Mouse (Mus musculus) lung, embryonic 14.5 days (tissue): ENCODE results near the gene Gm8909. TPM values are rescaled to one million over a fixed set of nuclear protein-coding genes. Genes with fewer than 3 reads are reported as not detected.
"Not testable (repeated sequence)": the region's sequence is repeated elsewhere in the genome, so short reads cannot be mapped to it uniquely, and the experiment has no call there.

ENCODE experiments used
- ATAC-seq: fragments of 200-750 bp; cut with Nextera tagmentation; 2 replicates; pipeline ENCODE4 v1.8.0; 2017; ENCODE audit warnings: mild to moderate bottlenecking, moderate TSS enrichment, moderate library complexity; ENCODE audit not compliant: insufficient read depth
- DNase-seq: peaks from one replicate; pipeline ENCODE4 v3.0.0-alpha.2; 2015
- H3K27ac ChIP-seq: fragments of 300-500 bp; sonication (generic); 2 replicates; pipeline ENCODE4 v1.5.1; 2014; ENCODE audit warnings: low read depth, mild to moderate bottlenecking, moderate library complexity
- H3K27me3 ChIP-seq: fragments of 300-500 bp; sonication (generic); 2 replicates; pipeline ENCODE4 v1.6.1; 2014; ENCODE audit warnings: low read length, control low read depth; ENCODE audit not compliant: insufficient read depth
- H3K36me3 ChIP-seq: fragments of 300-500 bp; sonication (generic); 2 replicates; pipeline ENCODE4 v1.6.1; 2014; ENCODE audit warnings: control low read depth; ENCODE audit not compliant: insufficient read depth
- H3K4me1 ChIP-seq: fragments of 300-500 bp; sonication (generic); 2 replicates; pipeline ENCODE4 v1.6.1; 2014; ENCODE audit warnings: antibody characterized with exemption, control low read depth; ENCODE audit not compliant: insufficient read depth
- H3K4me2 ChIP-seq: fragments of 300-500 bp; sonication (generic); 2 replicates; pipeline ENCODE4 v1.6.1; 2014; ENCODE audit warnings: mild to moderate bottlenecking
- H3K4me3 ChIP-seq: fragments of 300-500 bp; sonication (generic); 2 replicates; pipeline ENCODE4 v1.5.1; 2014; ENCODE audit warnings: low read depth, low read length
- H3K9ac ChIP-seq: fragments of 300-500 bp; sonication (generic); 2 replicates; pipeline ENCODE4 v1.6.1; 2014
- H3K9me3 ChIP-seq: fragments of 300-500 bp; sonication (generic); 2 replicates; pipeline ENCODE4 v1.6.1; 2016; ENCODE audit warnings: low read depth, low read length, control low read depth
- CTCF ChIP-seq: IDR thresholded peaks from 2 replicates; pipeline ENCODE4 v1.5.1; 2016; ENCODE audit warnings: antibody characterized with exemption, low read depth
- WGBS: fragments of 180-500 bp; shearing (Covaris S2); extraction: QIAGEN DNeasy Blood & Tissue Kit; methylation state at CpG from one replicate; pipeline ENCODE4 v1.1.7; 2014; 5-methylcytosine and 5-hydroxymethylcytosine counted together
- polyA plus RNA-seq: library from polyadenylated mRNA; unstranded; fragments of >200 nt; fragmentation: Nextera tagmentation; extraction: Ambion mirVana; gene quantifications from 2 replicates; pipeline ENCODE4 v1.2.1, GENCODE M21; 2014

Gene Gm8909
- polyA plus RNA-seq, 1 experiment from 2014 or later, result 51.4 TPM

- Histone ChIP-seq H3K9me3 (no peaks in the 10 kb centered on the region), H3K27ac (no peak overlapping the region), H3K4me1 (no peaks in the 10 kb centered on the region), H3K36me3 (no peaks in the 10 kb centered on the region), H3K9ac (no peak overlapping the region), H3K27me3 (no peaks in the 10 kb centered on the region), H3K4me3 (no peak overlapping the region), H3K4me2 (no peak overlapping the region)
- TF ChIP-seq CTCF, result 0 out of 2 replicates have a peak, but pooled peaks have one; percentile 25
- DNase-seq, result no peak
- WGBS, result 64% methylated on average over 5 of the region's 5 CpGs
- no peak for ATAC-seq
Observed at GRCm38 (mm10) chr17:36131516-36132265, 36.6 kb downstream of the Gm8909 start.

- not testable (repeated sequence) for H3K4me3 ChIP-seq, H3K27ac ChIP-seq, H3K27me3 ChIP-seq, H3K9ac ChIP-seq, H3K4me1 ChIP-seq, H3K36me3 ChIP-seq, H3K9me3 ChIP-seq, ATAC-seq
- WGBS, result 14% methylated on average over 24 of the region's 28 CpGs
- H3K4me2 ChIP-seq, result peak within 1 kb of the TSS; percentile 23; the same call in 1 of the 2 replicates
- peak; percentile 19 for DNase-seq
Observed at GRCm38 (mm10) chr17:36128968-36129817, 39.1 kb downstream of the Gm8909 start, which contains the start of gene Gm7030. Gene Gm7030 (minus strand): TSS chr17:36129425.

- H3K9ac ChIP-seq, DNase-seq, H3K4me1 ChIP-seq, H3K9me3 ChIP-seq, H3K36me3 ChIP-seq, H3K4me3 ChIP-seq, H3K27me3 ChIP-seq, H3K27ac ChIP-seq, H3K4me2 ChIP-seq, ATAC-seq: not testable (repeated sequence)
- 59% methylated on average over 10 of the region's 13 CpGs for WGBS
Observed at GRCm38 (mm10) chr17:36128525-36128924, 39.8 kb downstream of the Gm8909 start.

- not testable (repeated sequence) for H3K9me3 ChIP-seq, H3K4me3 ChIP-seq, H3K27me3 ChIP-seq, H3K9ac ChIP-seq, H3K36me3 ChIP-seq, H3K27ac ChIP-seq, H3K4me1 ChIP-seq, DNase-seq, ATAC-seq, H3K4me2 ChIP-seq
- 45% methylated on average over 3 of the region's 3 CpGs for WGBS
Observed at GRCm38 (mm10) chr17:36124111-36124510, 44.2 kb downstream of the Gm8909 start.

- not testable (repeated sequence) for H3K9ac ChIP-seq, H3K36me3 ChIP-seq, H3K27ac ChIP-seq, H3K4me1 ChIP-seq, H3K27me3 ChIP-seq, H3K9me3 ChIP-seq
- peak; percentile 79; the same call in 1 of the 2 replicates for ATAC-seq
- 4% methylated on average over 8 of the region's 8 CpGs for WGBS
- Histone ChIP-seq H3K4me3 (0 out of 2 replicates have a peak within 1 kb of the TSS, but pooled peaks have one; percentile 4), H3K4me2 (peak within 1 kb of the TSS; percentile 47)
- peak; percentile 79 for DNase-seq
Observed at GRCm38 (mm10) chr17:36121352-36122020, 46.9 kb downstream of the Gm8909 start, which contains the start of gene Gm19684. Gene Gm19684 (plus strand): TSS chr17:36121678.

GRCm38 (mm10) chr17:36120839-36121238, 47.5 kb downstream of the Gm8909 start:
- WGBS, result 13% methylated on average over 18 of the region's 18 CpGs
- not testable (repeated sequence) for H3K9ac ChIP-seq, H3K9me3 ChIP-seq, DNase-seq, H3K27ac ChIP-seq, H3K4me1 ChIP-seq, H3K36me3 ChIP-seq, H3K4me3 ChIP-seq, H3K27me3 ChIP-seq
- H3K4me2 ChIP-seq, result peak overlapping the region; percentile 47
- ATAC-seq, result peak; percentile 52; the same call in 1 of the 2 replicates

GRCm38 (mm10) chr17:36116545-36116944, 51.8 kb downstream of the Gm8909 start:
- ATAC-seq, H3K9ac ChIP-seq, H3K4me1 ChIP-seq, H3K27me3 ChIP-seq, H3K36me3 ChIP-seq, H3K4me3 ChIP-seq, DNase-seq, H3K9me3 ChIP-seq, H3K4me2 ChIP-seq, H3K27ac ChIP-seq: not testable (repeated sequence)
- WGBS, result 17% methylated on average over 3 of the region's 3 CpGs

Other genes starting within 250 kb of the Gm8909 start
- gene Abcf1, start 198.8 kb downstream of the Gm8909 start, polyA plus RNA-seq, result 84.1 and 86.6 TPM in 2 replicates
- 39.5 and 46.4 TPM in 2 replicates for gene Gnl1, start 188.7 kb downstream of the Gm8909 start, polyA plus RNA-seq
- gene Prr3, start 188.3 kb downstream of the Gm8909 start, polyA plus RNA-seq, result 27.1 and 30.8 TPM in 2 replicates
- gene H2-T24, start 148.0 kb downstream of the Gm8909 start, polyA plus RNA-seq, result 2.4 and 3.3 TPM in 2 replicates
- 3.9 and 4.4 TPM in 2 replicates for gene H2-T23, start 135.7 kb downstream of the Gm8909 start, polyA plus RNA-seq
- gene H2-T22, start 125.8 kb downstream of the Gm8909 start, polyA plus RNA-seq, result 16.0 and 16.8 TPM in 2 replicates
- gene Gm6034, start 125.6 kb downstream of the Gm8909 start, polyA plus RNA-seq, result not detected in 2 replicates
- not detected in 2 replicates for gene Gm11127, start 110.2 kb downstream of the Gm8909 start, polyA plus RNA-seq
- gene Gm19684, start 46.9 kb downstream of the Gm8909 start, polyA plus RNA-seq, result not detected in 2 replicates
- not detected in 2 replicates for gene Gm7030, start 39.1 kb downstream of the Gm8909 start, polyA plus RNA-seq
- 1.3 and 1.4 TPM in 2 replicates for gene H2-T3, start 21.8 kb upstream of the Gm8909 start, polyA plus RNA-seq
- 188 and 195 TPM in 2 replicates for gene Rpp21, start 89.5 kb upstream of the Gm8909 start, polyA plus RNA-seq
- 15.8 and 15.9 TPM in 2 replicates for gene Trim39, start 103.7 kb upstream of the Gm8909 start, polyA plus RNA-seq
- 0.23 TPM in 1 of 2 replicates, not detected in the other for gene H2-M10.2, start 118.0 kb upstream of the Gm8909 start, polyA plus RNA-seq
- gene H2-M10.1, start 157.6 kb upstream of the Gm8909 start, polyA plus RNA-seq, result not detected in 2 replicates
- not detected in 2 replicates for gene H2-M10.3, start 199.9 kb upstream of the Gm8909 start, polyA plus RNA-seq